Mouse (Mus musculus): ENCODE measurements at regions not wholly inside any gene's neighbourhood (a gene's known extent, or its start where the extent isn't known, plus 50 kb on each side); places are given as distances from the start of the nearest gene placed in this dataset.

DNA sequence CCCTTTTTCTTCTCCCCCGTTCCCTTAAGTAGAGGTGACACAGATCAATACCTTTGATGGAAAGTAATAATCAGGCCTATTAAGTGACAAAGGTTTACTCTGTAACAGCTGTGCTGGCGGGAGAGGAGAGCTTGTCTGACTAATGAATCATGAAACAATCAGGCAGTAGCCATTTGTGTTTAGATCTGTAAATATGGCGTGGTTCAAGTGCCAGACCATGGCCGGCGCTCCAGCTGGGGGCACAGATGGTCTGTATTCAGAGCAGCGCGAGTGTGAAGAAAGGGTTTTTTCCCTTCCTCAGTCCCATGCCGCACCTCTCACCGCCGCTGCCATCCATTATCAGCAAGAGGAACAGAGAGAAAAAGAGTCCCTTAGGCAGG is 83.9 kb upstream of the Paqr3 start:
- no peak for TF ChIP-seq CTCF (conservative IDR thresholded peaks at IDR 0.05; ENCODE audit: low read length)
- no peak for TF ChIP-seq POU5F1 (IDR thresholded peaks at IDR 0.05; ENCODE audit: borderline replicate concordance, low read length)

Data from E14TG2a.4 (cell line).